Mouse (Mus musculus): ENCODE measurements around the gene Elavl2.

Elavl2 gene

DNA sequence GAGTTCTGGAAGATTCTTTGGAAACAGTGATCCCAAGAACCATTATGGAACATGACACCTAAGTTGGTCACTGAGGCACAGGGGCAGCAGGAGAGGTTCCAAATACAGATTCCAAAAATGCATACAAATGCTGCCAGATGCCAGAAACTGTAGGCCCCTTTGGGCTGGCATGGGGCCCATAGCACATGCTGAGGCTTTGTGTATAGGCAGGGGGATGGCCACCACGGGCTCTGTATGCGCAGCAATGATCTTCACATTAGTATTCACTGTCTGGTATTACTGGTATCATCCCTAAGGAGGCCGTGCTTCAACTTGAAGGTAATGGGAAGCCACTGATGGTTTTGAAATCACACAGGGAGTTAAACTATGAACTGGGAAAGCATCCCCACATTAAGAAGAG is 181.3 kb downstream of the Elavl2 start:
- no peak for DNase-seq (ENCODE audit: extremely low read depth, low read depth, low spot score)

DNA sequence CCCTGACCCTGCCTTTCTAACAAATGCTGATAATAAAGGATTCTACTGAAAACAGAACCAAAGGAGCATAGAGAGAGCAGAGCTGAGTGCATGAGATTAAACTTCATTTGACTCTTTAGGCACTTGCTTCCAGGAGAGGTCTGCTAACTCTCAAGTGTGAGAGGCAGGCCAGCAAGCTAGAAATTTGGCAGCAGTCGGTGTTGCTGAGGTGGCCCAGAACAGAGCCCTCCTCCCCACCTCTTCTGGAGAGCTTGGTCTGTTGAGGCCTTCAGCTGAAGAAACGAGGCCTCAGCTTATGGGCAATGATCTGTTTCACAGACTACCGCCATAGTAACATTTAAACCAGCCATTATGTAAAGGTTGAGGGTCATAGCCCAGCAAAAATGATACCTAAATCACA is 186.7 kb downstream of the Elavl2 start:
- no peak for DNase-seq (ENCODE audit: extremely low read depth, low read depth, low spot score)

DNA sequence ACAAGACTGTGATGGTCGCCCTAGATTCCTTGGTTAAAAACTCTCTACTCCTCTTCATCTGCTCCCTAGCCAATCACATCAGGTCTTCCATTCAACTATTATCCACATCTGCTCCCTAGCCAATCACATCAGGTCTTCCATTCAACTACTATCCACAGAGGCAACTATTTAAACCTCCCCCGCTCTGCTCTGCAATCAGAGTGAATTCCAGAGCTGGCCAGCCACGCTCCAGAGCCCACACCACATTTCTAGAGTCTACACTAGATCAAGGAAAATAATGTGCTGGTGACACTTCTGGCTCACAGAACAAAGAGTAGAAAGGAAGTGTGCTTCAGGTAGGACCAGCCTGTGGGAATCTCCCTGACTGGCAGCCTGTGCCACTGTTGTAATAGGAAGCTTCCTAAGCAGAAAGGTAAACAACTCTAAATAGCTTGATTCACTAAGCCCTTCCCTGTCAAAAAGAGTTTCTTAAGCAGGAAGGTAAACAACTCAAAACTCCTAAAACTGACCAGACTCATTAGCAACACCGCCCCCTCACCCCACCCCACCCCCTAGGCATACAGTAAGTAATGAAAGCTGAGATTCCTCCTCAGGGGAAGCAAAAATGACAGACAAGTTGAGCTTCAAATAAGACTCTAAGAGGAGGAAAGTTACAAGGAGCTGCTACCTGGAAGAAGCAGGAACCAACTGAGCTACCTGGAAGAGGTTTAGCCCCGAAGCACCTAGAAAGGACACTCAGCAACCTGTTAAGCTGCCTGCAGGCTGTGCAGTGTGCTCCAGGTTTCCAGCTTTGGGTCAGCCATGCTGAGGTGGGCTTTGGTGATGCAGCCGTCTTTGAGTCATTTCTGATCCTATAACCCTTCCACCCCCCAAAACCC is 191.9 kb downstream of the Elavl2 start:
- no peak for DNase-seq (ENCODE audit: extremely low read depth, low read depth, low spot score)
